Mouse (Mus musculus) kidney, embryonic 16.5 days (tissue): Measurements from ENCODE around the gene Gpatch3. TPM values are rescaled to one million over a fixed set of nuclear protein-coding genes. Genes with fewer than 3 reads are reported as not detected.

Source experiments
- ATAC-seq: fragments of 200-750 bp; cut with Nextera tagmentation; 2 replicates; pipeline ENCODE4 v1.8.0; 2017; ENCODE audit warnings: moderate TSS enrichment; ENCODE audit not compliant: low FRiP score, low TSS enrichment
- H3K27ac ChIP-seq: fragments of 300-500 bp; sonication (generic); 2 replicates; pipeline ENCODE4 v1.5.1; 2014; ENCODE audit warnings: low read length
- H3K27me3 ChIP-seq: fragments of 300-500 bp; sonication (generic); 2 replicates; pipeline ENCODE4 v1.6.1; 2014; ENCODE audit warnings: low read length, control low read depth, mixed read lengths; ENCODE audit not compliant: insufficient read depth
- H3K36me3 ChIP-seq: fragments of 300-500 bp; sonication (generic); 2 replicates; pipeline ENCODE4 v1.6.1; 2014; ENCODE audit warnings: low read length, control low read depth, mixed read lengths; ENCODE audit not compliant: insufficient read depth
- H3K4me1 ChIP-seq: fragments of 300-500 bp; sonication (generic); 2 replicates; pipeline ENCODE4 v1.6.1; 2014; ENCODE audit warnings: low read length, control low read depth, mixed read lengths; ENCODE audit not compliant: insufficient read depth
- H3K4me2 ChIP-seq: fragments of 300-500 bp; sonication (generic); replicated peaks from 2 replicates; pipeline ENCODE4 v1.6.1; 2014; ENCODE audit warnings: low read depth, low read length
- H3K4me3 ChIP-seq: fragments of 300-500 bp; sonication (generic); 2 replicates; pipeline ENCODE4 v1.5.1; 2014; ENCODE audit warnings: mild to moderate bottlenecking, low read length
- H3K9ac ChIP-seq: fragments of 300-500 bp; sonication (generic); replicated peaks from 2 replicates; pipeline ENCODE4 v1.6.1; 2014; ENCODE audit warnings: low read length
- H3K9me3 ChIP-seq: fragments of 300-500 bp; sonication (generic); 2 replicates; pipeline ENCODE4 v1.6.1; 2016; ENCODE audit warnings: low read length, control low read depth
- WGBS: fragments of 180-500 bp; shearing (Covaris S2); extraction: QIAGEN DNeasy Blood & Tissue Kit; methylation state at CpG from one replicate; pipeline ENCODE4 v1.1.7; 2014; 5-methylcytosine and 5-hydroxymethylcytosine counted together
- polyA plus RNA-seq: library from polyadenylated mRNA; unstranded; fragments of >200 nt; fragmentation: Nextera tagmentation; extraction: Ambion mirVana; gene quantifications from 2 replicates; pipeline ENCODE4 v1.2.1, GENCODE M21; 2015

The Gpatch3 gene
- polyA plus RNA-seq, 1 experiment from 2014 or later = 8.3 TPM

- H3K4me2 ChIP-seq = no peak overlapping the region
Measured at GRCm38 (mm10) chr4:133626221-133626620, 51.7 kb downstream of the Gpatch3 start.

GRCm38 (mm10) chr4:133626621-133627020 is 52.1 kb downstream of the Gpatch3 start:
- peaks cover 19% of the 10 kb centered on the region for H3K36me3 ChIP-seq
- no peak overlapping the region for H3K4me2 ChIP-seq
- ATAC-seq = no peak
- no peaks in the 10 kb centered on the region for H3K9me3 ChIP-seq
- WGBS = 69% methylated on average over 9 of the region's 9 CpGs
- peak overlapping the region; percentile 91; the same call in 1 of the 2 replicates for H3K27ac ChIP-seq
- no peaks in the 10 kb centered on the region for H3K27me3 ChIP-seq
- H3K9ac ChIP-seq = no peak overlapping the region
- H3K4me1 ChIP-seq = peaks cover 35% of the 10 kb centered on the region
- no peak overlapping the region for H3K4me3 ChIP-seq

More at GRCm38 (mm10) chr4:133626221-133626620, 51.7 kb downstream of the Gpatch3 start:
- no peaks in the 10 kb centered on the region for H3K27me3 ChIP-seq
- H3K27ac ChIP-seq = peak overlapping the region; percentile 91
- H3K4me3 ChIP-seq = no peak overlapping the region
- peak overlapping the region; percentile 46 for H3K9ac ChIP-seq
- H3K36me3 ChIP-seq = peaks cover 19% of the 10 kb centered on the region
- ATAC-seq = peak; percentile 33
- no peaks in the 10 kb centered on the region for H3K9me3 ChIP-seq
- WGBS = 23% methylated on average over 5 of the region's 5 CpGs
- peaks cover 31% of the 10 kb centered on the region for H3K4me1 ChIP-seq

GRCm38 (mm10) chr4:133627039-133627438 is 52.5 kb downstream of the Gpatch3 start:
- H3K4me3 ChIP-seq = no peak overlapping the region
- H3K36me3 ChIP-seq = peaks cover 19% of the 10 kb centered on the region
- no peak overlapping the region for H3K9ac ChIP-seq
- H3K27me3 ChIP-seq = no peaks in the 10 kb centered on the region
- no peak overlapping the region for H3K4me2 ChIP-seq
- no peak for ATAC-seq
- WGBS = 91% methylated on average over 14 of the region's 14 CpGs
- H3K9me3 ChIP-seq = no peaks in the 10 kb centered on the region
- H3K4me1 ChIP-seq = peaks cover 39% of the 10 kb centered on the region
- H3K27ac ChIP-seq = peak overlapping the region; percentile 91; the same call in 1 of the 2 replicates

GRCm38 (mm10) chr4:133628517-133628916 is 54.0 kb downstream of the Gpatch3 start:
- peaks cover 41% of the 10 kb centered on the region for H3K4me1 ChIP-seq
- WGBS = 60% methylated on average over 2 of the region's 2 CpGs
- H3K27me3 ChIP-seq = no peaks in the 10 kb centered on the region
- no peaks in the 10 kb centered on the region for H3K9me3 ChIP-seq
- no peak overlapping the region for H3K9ac ChIP-seq
- no peak for ATAC-seq
- no peak overlapping the region for H3K4me3 ChIP-seq
- H3K36me3 ChIP-seq = peaks cover 19% of the 10 kb centered on the region
- no peak overlapping the region for H3K27ac ChIP-seq
- H3K4me2 ChIP-seq = no peak overlapping the region

GRCm38 (mm10) chr4:133629191-133629590 is 54.6 kb downstream of the Gpatch3 start:
- WGBS = 86% methylated on average over 7 of the region's 7 CpGs
- no peaks in the 10 kb centered on the region for H3K27me3 ChIP-seq
- H3K27ac ChIP-seq = no peak overlapping the region
- no peak overlapping the region for H3K4me3 ChIP-seq
- H3K9ac ChIP-seq = no peak overlapping the region
- no peak overlapping the region for H3K4me2 ChIP-seq
- peaks cover 19% of the 10 kb centered on the region for H3K36me3 ChIP-seq
- H3K9me3 ChIP-seq = no peaks in the 10 kb centered on the region
- ATAC-seq = no peak
- peaks cover 41% of the 10 kb centered on the region for H3K4me1 ChIP-seq

- Histone ChIP-seq H3K4me1 (peaks cover 38% of the 10 kb centered on the region), H3K9ac (no peak overlapping the region), H3K4me2 (no peak overlapping the region), H3K9me3 (no peaks in the 10 kb centered on the region), H3K4me3 (no peak overlapping the region), H3K27ac (no peak overlapping the region), H3K27me3 (no peaks in the 10 kb centered on the region), H3K36me3 (peaks cover 9% of the 10 kb centered on the region; the same call in 1 of the 2 replicates)
- 83% methylated on average over 8 of the region's 8 CpGs for WGBS
- no peak for ATAC-seq
Measured at GRCm38 (mm10) chr4:133630326-133630920, 55.9 kb downstream of the Gpatch3 start.

GRCm38 (mm10) chr4:133631071-133631768 is 56.7 kb downstream of the Gpatch3 start:
- no peak overlapping the region for H3K27ac ChIP-seq
- H3K4me1 ChIP-seq = peaks cover 30% of the 10 kb centered on the region
- 70% methylated on average over 14 of the region's 14 CpGs for WGBS
- H3K4me3 ChIP-seq = peak overlapping the region; percentile 6; the same call in 1 of the 2 replicates
- H3K9me3 ChIP-seq = no peaks in the 10 kb centered on the region
- H3K9ac ChIP-seq = peak overlapping the region; percentile 96
- peaks cover 7% of the 10 kb centered on the region; the same call in 1 of the 2 replicates for H3K36me3 ChIP-seq
- peak overlapping the region; percentile 78 for H3K4me2 ChIP-seq
- no peaks in the 10 kb centered on the region for H3K27me3 ChIP-seq
- ATAC-seq = no peak

- H3K4me1 ChIP-seq = peaks cover 24% of the 10 kb centered on the region
- H3K4me2 ChIP-seq = peak overlapping the region; percentile 78
- ATAC-seq = no peak
- H3K27me3 ChIP-seq = no peaks in the 10 kb centered on the region
- peak overlapping the region; percentile 83 for H3K4me3 ChIP-seq
- peak overlapping the region; percentile 96 for H3K9ac ChIP-seq
- no peaks in the 10 kb centered on the region for H3K9me3 ChIP-seq
- peak overlapping the region; percentile 79 for H3K27ac ChIP-seq
- WGBS = 25% methylated on average over 9 of the region's 9 CpGs
- peaks cover 2% of the 10 kb centered on the region; the same call in 1 of the 2 replicates for H3K36me3 ChIP-seq
Measured at GRCm38 (mm10) chr4:133631769-133632411, 57.3 kb downstream of the Gpatch3 start.

- H3K27ac ChIP-seq = peak overlapping the region; percentile 79
- no peaks in the 10 kb centered on the region for H3K36me3 ChIP-seq
- no peaks in the 10 kb centered on the region for H3K9me3 ChIP-seq
- H3K4me1 ChIP-seq = peaks cover 21% of the 10 kb centered on the region
- H3K4me2 ChIP-seq = peak overlapping the region; percentile 78
- no peaks in the 10 kb centered on the region for H3K27me3 ChIP-seq
- H3K4me3 ChIP-seq = peak overlapping the region; percentile 83
- peak; percentile 35 for ATAC-seq
- peak overlapping the region; percentile 96 for H3K9ac ChIP-seq
- WGBS = under 1% methylated on average over 51 of the region's 69 CpGs
Measured at GRCm38 (mm10) chr4:133632483-133633327, 58.2 kb downstream of the Gpatch3 start.
